Mouse (Mus musculus) lung, adult 2 months (tissue): ENCODE measurements around the gene Naa80.

ENCODE experiments used
- CTCF ChIP-seq: fragments of 200-500 bp; IDR thresholded peaks from 2 replicates; pipeline ENCODE4 v1.5.1; 2011; ENCODE audit warnings: mild to moderate bottlenecking, low read length, control low read depth; ENCODE audit not compliant: insufficient read depth
- POLR2A ChIP-seq: fragments of 200-500 bp; IDR thresholded peaks from 2 replicates; pipeline ENCODE4 v1.6.1; 2011; ENCODE audit warnings: low read depth, mild to moderate bottlenecking, control low read depth, low read length, borderline replicate concordance; ENCODE audit errors: extremely low read depth

DNA sequence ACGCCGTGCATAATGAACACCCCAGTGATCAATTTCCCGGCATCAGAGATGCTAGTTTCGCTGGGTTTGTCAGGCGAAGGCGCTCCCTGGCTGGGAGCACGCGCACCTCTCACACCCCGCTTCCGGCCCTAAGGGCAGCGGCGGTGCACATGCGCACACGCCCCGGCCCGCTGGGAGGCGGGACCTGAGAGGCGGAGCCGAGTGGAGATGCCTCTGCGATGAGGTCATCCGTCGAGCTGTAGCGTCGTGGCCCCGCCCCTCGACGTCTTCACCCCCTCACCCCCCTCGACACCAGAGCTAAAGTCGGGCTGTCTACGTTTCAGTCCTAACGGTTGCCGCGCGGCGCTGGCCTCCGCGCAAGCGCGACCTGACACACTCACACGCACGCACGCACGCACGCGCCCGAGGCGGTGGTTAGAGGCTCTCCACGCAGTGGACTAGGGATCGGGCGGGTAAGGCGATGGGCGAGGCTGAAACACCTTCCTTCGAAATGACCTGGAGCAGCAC is 24.3 kb upstream of the Naa80 start:
- no peak for TF ChIP-seq CTCF
- peak; percentile 86 for TF ChIP-seq POLR2A
